Mouse (Mus musculus): ENCODE results near the gene Zfp566. TPM values are rescaled to one million over a fixed set of nuclear protein-coding genes. Genes with fewer than 3 reads are reported as not detected.

Zfp566 gene
- total RNA-seq, 1 experiment, result 13.1 TPM

DNA sequence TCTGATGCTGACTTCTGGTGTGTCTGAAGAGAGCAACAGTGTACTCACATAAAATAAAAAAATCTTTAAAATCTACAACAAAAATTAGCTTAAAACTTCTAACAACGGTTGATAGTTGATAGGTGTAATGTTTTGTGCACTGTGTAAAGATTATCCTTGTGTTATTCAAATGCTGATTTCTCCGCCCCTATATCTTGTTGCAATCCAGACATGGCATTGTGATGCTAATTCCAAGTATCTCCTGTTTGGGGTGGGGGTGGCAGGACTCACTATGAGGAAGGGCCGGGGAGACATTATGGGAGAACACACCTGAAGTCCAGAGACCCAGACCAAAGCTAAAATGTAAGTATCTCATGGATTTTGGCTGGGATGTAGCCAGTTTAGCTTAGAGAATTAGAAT, 58.9 kb downstream of the Zfp566 start:
- in situ Hi-C loops (cut with MboI; ENCODE audit: low sequenced_read_pairs in 2 of 2, unreplicated experiment in 2 of 2), result no loop called here
- peak; percentile 39 for DNase-seq (ENCODE audit: low read depth, low spot score)
- Histone ChIP-seq H3K9ac (ENCODE audit: insufficient read depth, low read depth, low read length, poor library complexity, severe bottlenecking) (no peak overlapping the region), H3K27ac (ENCODE audit: insufficient read depth, low read depth, low read length, poor library complexity, severe bottlenecking) (peak overlapping the region; percentile 84; the same call in 1 of the 2 replicates), H3K4me3 (ENCODE audit: insufficient read depth in 1 of 2, low read depth in 1 of 2, low read length in 2 of 2, poor library complexity in 1 of 2, severe bottlenecking in 1 of 2) (peak overlapping the region; percentile 21 to 48; a peak in 3 of 4 replicates), H3K9me3 (ENCODE audit: control insufficient read depth, insufficient read depth, low read depth, low read length) (no peaks in the 10 kb centered on the region), H3K4me1 (ENCODE audit: control insufficient read depth in 2 of 2, insufficient read depth in 2 of 2, low read length in 2 of 2, poor library complexity in 1 of 2) (peaks cover 7 to 29% of the 10 kb centered on the region in 2 experiments; a peak in 3 of 4 replicates), H3K36me3 (ENCODE audit: control insufficient read depth, insufficient read depth, low read length, poor library complexity, severe bottlenecking) (peaks cover 10% of the 10 kb centered on the region; the same call in 1 of the 2 replicates)
- TF ChIP-seq CHD2 (IDR thresholded peaks at IDR 0.05; ENCODE audit: low read depth, low read length) (no peak), MAFK (IDR thresholded peaks at IDR 0.05; ENCODE audit: insufficient read depth, low read depth, low read length) (no peak), ZNF384 (IDR thresholded peaks at IDR 0.05; ENCODE audit: low read depth, low read length) (no peak), ZC3H11A (IDR thresholded peaks at IDR 0.05; ENCODE audit: borderline replicate concordance, low read depth, low read length) (no peak), HCFC1 (IDR thresholded peaks at IDR 0.05; ENCODE audit: borderline replicate concordance, insufficient read depth, low read length) (no peak)

DNA sequence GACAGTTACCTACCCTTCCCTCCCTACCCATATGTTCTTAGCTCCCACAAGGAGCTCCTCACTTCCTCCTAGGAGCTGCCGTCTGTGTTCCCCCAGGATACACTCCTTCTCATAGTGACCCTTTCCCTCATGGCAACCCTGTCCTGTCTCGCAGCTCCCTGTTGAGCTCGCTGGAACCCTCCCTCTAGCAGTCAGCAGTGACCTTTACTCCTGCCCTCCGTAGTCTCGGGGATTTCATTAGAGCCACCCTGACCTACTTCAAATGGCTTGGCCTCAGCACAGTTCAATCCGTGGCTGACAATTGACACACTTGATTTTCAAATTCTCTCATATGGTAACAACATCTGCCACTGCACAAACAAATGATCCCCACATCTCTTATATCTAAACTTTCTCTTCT, 59.6 kb downstream of the Zfp566 start:
- peaks cover 9 to 35% of the 10 kb centered on the region in 2 experiments for H3K4me1 ChIP-seq (ENCODE audit: control insufficient read depth in 2 of 2, insufficient read depth in 2 of 2, low read length in 2 of 2, poor library complexity in 1 of 2)
- H3K27ac ChIP-seq (ENCODE audit: insufficient read depth, low read depth, low read length, poor library complexity, severe bottlenecking), result peak overlapping the region; percentile 89
- in situ Hi-C loops (cut with MboI; ENCODE audit: low sequenced_read_pairs in 2 of 2, unreplicated experiment in 2 of 2), result no loop called here
- peak overlapping the region; percentile 65 for H3K9ac ChIP-seq (ENCODE audit: insufficient read depth, low read depth, low read length, poor library complexity, severe bottlenecking)
- H3K36me3 ChIP-seq (ENCODE audit: control insufficient read depth, insufficient read depth, low read length, poor library complexity, severe bottlenecking), result peaks cover 15% of the 10 kb centered on the region; the same call in 1 of the 2 replicates
- TF ChIP-seq ZC3H11A (IDR thresholded peaks at IDR 0.05; ENCODE audit: borderline replicate concordance, low read depth, low read length) (no peak), MAFK (IDR thresholded peaks at IDR 0.05; ENCODE audit: insufficient read depth, low read depth, low read length) (no peak), CHD2 (IDR thresholded peaks at IDR 0.05; ENCODE audit: low read depth, low read length) (no peak), ZNF384 (IDR thresholded peaks at IDR 0.05; ENCODE audit: low read depth, low read length) (no peak), HCFC1 (IDR thresholded peaks at IDR 0.05; ENCODE audit: borderline replicate concordance, insufficient read depth, low read length) (no peak)
- no peak for DNase-seq (ENCODE audit: low read depth, low spot score)
- H3K4me3 ChIP-seq (ENCODE audit: insufficient read depth in 1 of 2, low read depth in 1 of 2, low read length in 2 of 2, poor library complexity in 1 of 2, severe bottlenecking in 1 of 2), result peak overlapping the region in 1 of 2 experiments; percentile 25; a peak in 1 of 4 replicates
- no peaks in the 10 kb centered on the region for H3K9me3 ChIP-seq (ENCODE audit: control insufficient read depth, insufficient read depth, low read depth, low read length)

DNA sequence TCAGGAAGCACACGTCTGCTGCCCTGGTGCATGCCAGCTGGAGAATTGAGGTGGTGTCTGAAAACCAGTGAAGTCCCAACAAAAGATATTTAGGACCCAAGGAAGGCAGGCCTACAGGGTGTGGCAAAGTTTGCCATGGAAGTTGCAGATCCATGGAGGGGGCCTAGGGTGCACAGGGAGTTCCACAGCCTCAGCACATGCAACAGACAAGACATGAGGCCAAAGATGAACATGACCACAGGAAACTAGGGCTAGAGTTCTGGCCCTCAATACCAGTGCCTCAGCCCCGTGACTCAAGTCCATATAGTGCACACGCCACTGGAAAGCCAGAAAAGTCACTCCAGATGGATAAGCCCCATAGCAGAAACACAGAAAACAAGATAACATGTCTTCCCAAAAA, 61.8 kb downstream of the Zfp566 start:
- Histone ChIP-seq H3K36me3 (ENCODE audit: control insufficient read depth, insufficient read depth, low read length, poor library complexity, severe bottlenecking) (peaks cover 29% of the 10 kb centered on the region), H3K9ac (ENCODE audit: insufficient read depth, low read depth, low read length, poor library complexity, severe bottlenecking) (no peak overlapping the region), H3K27ac (ENCODE audit: insufficient read depth, low read depth, low read length, poor library complexity, severe bottlenecking) (no peak overlapping the region; the same call in 1 of the 2 replicates), H3K4me3 (ENCODE audit: insufficient read depth in 1 of 2, low read depth in 1 of 2, low read length in 2 of 2, poor library complexity in 1 of 2, severe bottlenecking in 1 of 2) (no peak overlapping the region), H3K9me3 (ENCODE audit: control insufficient read depth, insufficient read depth, low read depth, low read length) (no peaks in the 10 kb centered on the region), H3K4me1 (ENCODE audit: control insufficient read depth in 2 of 2, insufficient read depth in 2 of 2, low read length in 2 of 2, poor library complexity in 1 of 2) (peaks cover 11 to 34% of the 10 kb centered on the region in 2 experiments)
- DNase-seq (ENCODE audit: low read depth, low spot score), result no peak
- TF ChIP-seq MAFK (IDR thresholded peaks at IDR 0.05; ENCODE audit: insufficient read depth, low read depth, low read length), result no peak
- in situ Hi-C loops (cut with MboI; ENCODE audit: low sequenced_read_pairs in 2 of 2, unreplicated experiment in 2 of 2), result no loop called here

Other genes starting within 250 kb of the Zfp566 start
- 6.9 and 12.3 TPM in 2 replicates for gene Zfp940, start 236.9 kb downstream of the Zfp566 start, total RNA-seq (2012; rRNA removed)
- 5.6 and 6.9 TPM in 2 replicates for gene Zfp420, start 230.5 kb downstream of the Zfp566 start, total RNA-seq (2012; rRNA removed)
- gene Zfp27, start 184.0 kb downstream of the Zfp566 start, total RNA-seq (2012; rRNA removed), result 5.1 and 6.1 TPM in 2 replicates
- gene Zfp383, start 182.3 kb downstream of the Zfp566 start, total RNA-seq (2012; rRNA removed), result 5.1 and 5.4 TPM in 2 replicates
- gene Zfp74, start 136.4 kb downstream of the Zfp566 start, total RNA-seq (2012; rRNA removed), result 11.7 and 24.1 TPM in 2 replicates
- gene Zfp568, start 106.6 kb downstream of the Zfp566 start, total RNA-seq (2012; rRNA removed), result 120 and 126 TPM in 2 replicates
- 2.1 and 3.3 TPM in 2 replicates for gene Zfp14, start 39.1 kb downstream of the Zfp566 start, total RNA-seq (2012; rRNA removed)
- gene Zfp82, start 17.6 kb downstream of the Zfp566 start, total RNA-seq (2012; rRNA removed), result 5.8 and 7.3 TPM in 2 replicates
- gene Gm26920, start 117 bp downstream of the Zfp566 start, total RNA-seq (2012; rRNA removed), result 0.26 and 0.71 TPM in 2 replicates
- gene Zfp260, start 4.2 kb upstream of the Zfp566 start, total RNA-seq (2012; rRNA removed), result 33.5 and 40.4 TPM in 2 replicates
- 5.3 and 5.7 TPM in 2 replicates for gene Zfp382, start 31.4 kb upstream of the Zfp566 start, total RNA-seq (2012; rRNA removed)
- 35.0 and 37.9 TPM in 2 replicates for gene Zfp146, start 79.2 kb upstream of the Zfp566 start, total RNA-seq (2012; rRNA removed)
- gene Cox7a1, start 93.6 kb upstream of the Zfp566 start, total RNA-seq (2012; rRNA removed), result 54.8 and 57.8 TPM in 2 replicates
- 160 and 164 TPM in 2 replicates for gene Capns1, start 108.3 kb upstream of the Zfp566 start, total RNA-seq (2012; rRNA removed)
- 209 and 309 TPM in 2 replicates for gene Polr2i, start 141.4 kb upstream of the Zfp566 start, total RNA-seq (2012; rRNA removed)
- 158 and 173 TPM in 2 replicates for gene Tbcb, start 141.7 kb upstream of the Zfp566 start, total RNA-seq (2012; rRNA removed)
- gene Ovol3, start 145.2 kb upstream of the Zfp566 start, total RNA-seq (2012; rRNA removed), result not detected in 2 replicates
- 1.2 and 2.7 TPM in 2 replicates for gene Thap8, start 189.6 kb upstream of the Zfp566 start, total RNA-seq (2012; rRNA removed)
- 21.6 and 30.5 TPM in 2 replicates for gene Wdr62, start 189.9 kb upstream of the Zfp566 start, total RNA-seq (2012; rRNA removed)
- gene Clip3, start 201.2 kb upstream of the Zfp566 start, total RNA-seq (2012; rRNA removed), result 4.4 and 5.4 TPM in 2 replicates
- 24.5 and 37.8 TPM in 2 replicates for gene Alkbh6, start 218.2 kb upstream of the Zfp566 start, total RNA-seq (2012; rRNA removed)
- 14.5 and 25.5 TPM in 2 replicates for gene Syne4, start 224.3 kb upstream of the Zfp566 start, total RNA-seq (2012; rRNA removed)
- gene E130208F15Rik, start 231.2 kb upstream of the Zfp566 start, total RNA-seq (2012; rRNA removed), result 1.9 and 3.3 TPM in 2 replicates
- 6.6 and 8.5 TPM in 2 replicates for gene Sdhaf1, start 233.4 kb upstream of the Zfp566 start, total RNA-seq (2012; rRNA removed)

Data from ES-E14 (cell line).